Mouse (Mus musculus): Measurements from ENCODE around the gene Ccdc172. TPM values are rescaled to one million over a fixed set of nuclear protein-coding genes. Genes with fewer than 3 reads are reported as not detected.
A peak's percentile ranks its signal among the peaks of the same experiment; 100 is the strongest.

The Ccdc172 gene
- not detected for total RNA-seq (2021)
- long read RNA-seq, experiment 1 = 0 reads
- long read RNA-seq, experiment 2 = 0 reads

DNA sequence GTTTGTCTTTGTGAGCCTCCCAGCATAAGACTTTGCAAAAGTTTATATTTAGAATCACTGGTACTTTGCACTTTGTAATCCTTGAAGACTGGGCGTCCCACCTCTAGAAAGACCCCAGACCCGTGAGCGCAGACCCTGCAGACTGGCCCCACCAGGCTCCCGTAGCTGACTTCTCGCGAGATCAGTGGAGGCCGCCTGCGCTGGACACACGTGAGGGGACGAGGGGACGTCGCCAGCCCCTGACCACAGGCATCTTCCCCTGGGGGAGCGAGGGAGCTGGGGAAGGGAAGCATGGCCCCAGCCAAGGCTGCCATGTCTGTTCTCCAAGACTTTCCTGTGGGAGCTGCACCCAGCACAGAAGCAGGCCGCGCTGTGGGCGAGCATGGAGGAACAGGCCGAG lies at the start of gene Ccdc172:
TSS of gene Ccdc172 (plus strand) at position 176 of the 400 bp plus-strand sequence.
- DNase-seq (ENCODE audit: low spot score in 2 of 2) = no peak

DNA sequence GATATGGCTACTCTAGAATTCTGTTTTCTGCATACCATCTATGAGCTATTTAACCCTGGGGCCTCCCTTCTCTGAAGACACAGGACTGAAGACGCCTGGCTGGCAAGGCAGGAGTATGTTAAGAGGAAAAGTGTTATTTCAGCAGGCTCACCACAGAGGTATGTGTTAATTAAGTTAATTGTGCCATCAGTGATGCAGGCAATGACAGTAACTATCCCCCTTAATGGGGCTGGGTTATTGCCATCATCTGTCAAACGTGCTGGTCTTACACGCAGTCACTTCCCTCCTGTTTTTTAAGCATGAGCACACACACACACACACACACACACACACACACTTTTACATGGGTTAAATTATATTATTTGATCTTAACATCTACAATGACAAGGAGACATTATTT lies 48.0 kb upstream of the Ccdc172 start:
- no peak for DNase-seq (ENCODE audit: low spot score in 2 of 2)

DNA sequence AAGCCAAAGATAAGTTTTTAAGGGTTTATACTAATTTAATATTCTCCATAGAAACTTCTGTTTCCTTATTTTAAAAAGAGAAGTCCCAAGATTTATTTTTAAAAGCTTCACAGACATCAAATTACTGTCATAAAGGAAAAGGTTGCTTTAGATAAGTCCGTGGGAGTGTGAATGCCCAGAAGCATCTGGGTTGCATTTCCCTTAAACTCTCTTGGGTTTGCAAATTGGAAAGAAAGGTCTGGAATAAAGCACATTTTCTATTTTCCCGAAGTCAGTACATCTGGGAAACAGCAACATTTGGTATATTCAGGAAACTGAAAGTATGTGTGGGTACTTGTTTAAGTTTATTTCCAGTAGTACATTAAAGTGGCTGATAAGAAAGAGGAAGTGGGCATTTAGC lies 43.5 kb upstream of the Ccdc172 start:
- DNase-seq (ENCODE audit: low spot score in 2 of 2) = no peak

DNA sequence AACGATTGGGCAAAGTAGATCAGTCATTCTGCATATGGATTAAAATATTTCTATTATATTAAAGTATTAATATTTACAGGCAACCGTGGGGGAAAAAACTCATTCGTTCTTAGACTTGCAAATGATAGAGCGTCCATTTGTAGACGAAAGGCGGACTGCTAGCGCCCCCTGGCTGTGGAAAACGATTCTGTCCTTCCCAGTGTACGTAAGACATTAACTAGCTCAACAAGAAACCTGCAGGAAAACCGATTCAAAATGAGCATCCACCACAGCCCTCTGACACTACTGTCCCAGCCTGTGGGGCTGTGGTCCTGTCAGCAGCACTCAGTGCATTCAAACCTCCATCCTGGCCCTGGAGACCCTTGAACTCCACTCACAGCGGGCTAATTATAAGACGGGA lies 42.4 kb upstream of the Ccdc172 start:
- peak; percentile 81 to 87 for DNase-seq (ENCODE audit: low spot score in 2 of 2)

DNA sequence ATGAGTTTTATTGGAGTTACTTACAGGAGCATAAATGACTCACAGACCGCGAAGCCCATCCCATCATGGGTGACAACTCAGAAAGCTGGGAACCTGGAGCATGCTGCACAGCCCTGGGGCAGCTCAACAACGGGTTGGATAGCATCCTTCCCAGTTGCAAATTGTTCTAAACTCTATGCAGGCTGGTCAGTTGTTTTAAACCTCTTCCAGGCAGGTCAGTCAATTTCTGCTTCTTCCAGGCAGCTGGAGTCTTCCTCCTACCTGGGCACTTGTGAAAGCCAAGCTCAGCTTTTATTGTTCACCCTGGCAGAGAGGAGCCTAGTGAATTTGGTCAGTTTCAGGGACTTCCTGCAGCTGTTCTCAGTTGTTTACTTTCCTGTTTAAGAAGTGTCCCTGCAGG lies 37.5 kb upstream of the Ccdc172 start:
- DNase-seq (ENCODE audit: low spot score in 2 of 2) = no peak

DNA sequence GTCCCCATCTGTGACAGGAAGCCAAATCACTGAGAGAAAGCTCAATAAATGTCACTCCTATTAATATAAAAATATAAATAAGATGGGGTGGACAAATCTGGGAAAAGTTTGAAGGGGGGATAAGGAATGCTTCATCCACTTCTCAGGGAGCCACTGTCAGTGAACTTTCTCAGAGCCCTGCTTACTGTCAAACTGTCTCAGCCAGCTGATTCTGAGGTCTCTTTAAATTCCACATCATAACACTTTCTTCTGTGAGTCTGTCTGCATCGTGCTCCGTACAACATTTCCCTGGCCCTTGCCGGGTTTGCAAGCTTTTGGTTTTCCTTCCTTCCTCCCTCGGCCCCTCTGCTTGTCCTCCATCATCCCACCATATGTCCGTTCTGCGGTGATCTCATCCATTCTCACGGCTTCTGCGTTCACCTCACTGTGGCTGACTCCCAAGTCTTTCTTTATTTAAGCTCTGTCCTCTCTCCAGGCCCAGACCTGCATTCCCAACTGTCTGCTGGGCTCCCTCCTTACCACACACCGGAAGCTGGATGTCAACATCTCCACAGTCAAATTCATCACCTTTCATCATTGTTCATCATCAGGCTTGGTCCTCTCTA lies 29.3 kb upstream of the Ccdc172 start:
- DNase-seq (ENCODE audit: low spot score in 2 of 2) = no peak

DNA sequence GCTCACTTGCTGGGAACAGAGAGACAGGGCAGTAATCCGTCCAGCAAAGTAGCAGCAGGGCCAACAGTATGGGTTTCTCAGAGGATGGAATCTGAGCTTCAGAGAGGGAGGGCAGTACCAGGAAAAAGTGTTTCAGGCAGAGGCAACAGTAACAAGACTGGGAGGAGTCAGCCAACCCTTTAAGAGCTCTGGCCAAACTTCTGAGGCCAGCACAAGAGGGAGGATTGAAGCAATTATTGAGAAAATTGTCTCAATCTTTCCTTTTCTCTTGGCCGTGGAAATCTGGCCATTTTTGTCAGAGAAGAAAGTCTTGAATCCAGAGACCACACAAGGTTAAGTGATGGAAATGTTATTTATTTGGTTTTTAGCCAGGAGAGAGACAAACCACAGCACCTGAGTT lies 25.1 kb upstream of the Ccdc172 start:
- DNase-seq (ENCODE audit: low spot score in 2 of 2) = no peak

DNA sequence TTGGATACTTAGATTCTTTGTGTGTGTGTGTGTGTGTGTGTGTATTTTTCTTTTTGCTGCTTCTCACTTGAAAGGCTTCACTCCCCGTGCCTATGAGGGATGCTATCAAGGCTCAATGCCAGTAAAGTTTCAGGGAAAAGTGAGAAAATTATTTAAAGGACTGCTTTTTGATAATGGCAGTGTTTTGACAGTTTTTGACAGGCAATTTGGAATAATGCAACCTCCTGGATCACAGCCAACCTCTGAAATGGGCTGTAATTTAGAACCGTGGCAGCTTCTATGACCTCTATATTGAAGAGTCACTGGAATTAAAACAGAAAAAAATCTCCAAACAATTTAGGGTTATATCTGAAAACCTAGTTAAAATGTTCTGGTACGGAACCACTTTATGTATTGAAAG lies 14.7 kb upstream of the Ccdc172 start:
- DNase-seq (ENCODE audit: low spot score in 2 of 2) = no peak

DNA sequence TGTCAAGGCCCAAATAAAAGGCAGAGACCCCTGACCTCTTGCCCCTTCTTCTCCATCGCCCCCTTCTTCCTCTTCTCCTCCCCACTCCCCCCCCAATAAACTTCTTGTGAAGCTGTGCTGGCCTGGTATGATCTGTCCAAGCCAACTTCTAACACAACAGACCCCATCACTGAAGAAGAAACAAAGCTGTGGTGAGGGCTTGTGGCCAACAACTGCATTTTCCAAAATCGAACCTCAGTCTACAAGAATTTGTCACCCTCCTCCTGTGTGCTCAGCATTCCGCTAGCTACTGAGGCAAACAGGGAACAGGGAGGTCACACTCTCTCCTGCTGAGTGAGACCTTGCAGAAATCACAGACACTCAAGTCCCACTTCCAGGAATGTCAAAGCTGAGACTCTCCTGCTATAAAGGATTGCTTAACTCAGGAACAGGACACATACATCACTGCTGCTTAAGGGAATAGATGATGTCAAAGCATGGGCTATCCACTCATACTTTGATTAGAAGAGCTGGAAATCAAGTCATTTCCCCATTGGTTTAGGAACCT lies 12.3 kb upstream of the Ccdc172 start:
- DNase-seq (ENCODE audit: low spot score in 2 of 2) = no peak

DNA sequence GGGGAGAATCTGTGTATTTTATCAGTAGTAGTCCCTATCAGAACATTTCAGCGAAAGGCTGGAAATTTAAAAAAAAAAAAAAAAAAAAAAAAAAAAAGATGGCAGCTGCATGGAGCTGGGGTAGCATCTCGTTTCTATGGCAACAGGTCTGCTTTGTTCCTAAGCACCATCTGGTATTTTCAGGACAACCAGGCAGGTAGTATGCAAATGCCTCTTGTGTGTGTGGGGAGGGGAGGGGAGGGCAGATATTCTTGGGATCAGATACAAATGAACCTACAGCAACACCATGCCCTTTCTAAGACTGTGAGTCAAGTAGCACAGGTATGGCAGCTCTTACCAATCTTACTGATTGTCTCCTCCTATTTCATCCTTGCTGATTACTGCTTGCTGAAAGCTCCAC lies 11.7 kb upstream of the Ccdc172 start:
- no peak for DNase-seq (ENCODE audit: low spot score in 2 of 2)

DNA sequence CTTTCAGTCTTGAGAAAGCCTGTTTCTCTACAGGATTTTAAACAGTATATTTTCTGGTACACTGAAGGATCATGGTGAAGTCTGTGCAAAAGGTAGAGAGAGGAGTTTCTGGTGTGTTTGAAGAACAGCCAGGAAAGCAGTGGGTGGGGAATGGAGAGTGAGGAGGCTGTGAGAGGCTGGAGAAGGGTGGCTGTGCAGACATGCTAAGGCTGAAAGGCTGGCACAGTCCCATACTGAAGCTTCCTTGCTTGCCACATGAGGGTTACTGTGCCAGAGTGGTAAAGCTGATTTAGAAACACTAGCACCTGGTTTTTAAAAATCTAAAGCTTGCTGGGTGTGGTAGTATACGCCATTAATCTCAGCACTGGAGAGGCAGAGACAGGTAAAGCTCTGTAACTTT lies 9.9 kb downstream of the Ccdc172 start:
- DNase-seq (ENCODE audit: low spot score in 2 of 2) = no peak

DNA sequence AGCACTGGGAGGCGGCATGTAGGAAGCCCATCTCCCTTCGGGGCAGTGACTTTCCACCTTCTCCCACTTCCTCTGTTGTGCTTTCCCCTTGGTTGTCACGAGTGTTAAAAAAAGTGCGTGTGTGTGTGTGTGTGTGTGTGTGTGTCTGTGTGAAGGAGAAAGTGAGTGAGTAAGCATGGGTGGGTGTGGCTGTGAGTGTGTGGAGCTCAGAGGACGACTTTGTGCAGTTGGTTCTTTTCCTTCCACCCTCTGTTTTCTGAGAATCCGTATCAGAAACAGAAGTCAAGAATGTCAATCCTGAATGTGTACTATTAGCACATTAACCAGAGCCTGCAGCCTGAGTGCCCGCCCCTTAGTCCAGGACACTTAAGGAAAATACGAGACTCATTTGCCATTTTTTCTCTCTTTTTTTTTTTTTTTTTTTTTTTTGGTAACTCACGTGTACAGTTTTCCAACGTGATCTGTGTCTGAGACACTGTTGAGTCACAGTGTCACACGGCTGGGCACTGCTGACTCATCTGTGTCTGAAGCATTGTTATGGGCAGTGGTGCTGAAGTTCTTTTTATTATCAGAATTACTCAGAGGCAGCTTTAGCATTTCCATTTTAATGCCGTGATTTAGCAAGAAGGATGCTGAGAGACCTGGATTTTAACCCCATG lies 12.1 kb downstream of the Ccdc172 start:
- DNase-seq (ENCODE audit: low spot score in 2 of 2) = no peak

DNA sequence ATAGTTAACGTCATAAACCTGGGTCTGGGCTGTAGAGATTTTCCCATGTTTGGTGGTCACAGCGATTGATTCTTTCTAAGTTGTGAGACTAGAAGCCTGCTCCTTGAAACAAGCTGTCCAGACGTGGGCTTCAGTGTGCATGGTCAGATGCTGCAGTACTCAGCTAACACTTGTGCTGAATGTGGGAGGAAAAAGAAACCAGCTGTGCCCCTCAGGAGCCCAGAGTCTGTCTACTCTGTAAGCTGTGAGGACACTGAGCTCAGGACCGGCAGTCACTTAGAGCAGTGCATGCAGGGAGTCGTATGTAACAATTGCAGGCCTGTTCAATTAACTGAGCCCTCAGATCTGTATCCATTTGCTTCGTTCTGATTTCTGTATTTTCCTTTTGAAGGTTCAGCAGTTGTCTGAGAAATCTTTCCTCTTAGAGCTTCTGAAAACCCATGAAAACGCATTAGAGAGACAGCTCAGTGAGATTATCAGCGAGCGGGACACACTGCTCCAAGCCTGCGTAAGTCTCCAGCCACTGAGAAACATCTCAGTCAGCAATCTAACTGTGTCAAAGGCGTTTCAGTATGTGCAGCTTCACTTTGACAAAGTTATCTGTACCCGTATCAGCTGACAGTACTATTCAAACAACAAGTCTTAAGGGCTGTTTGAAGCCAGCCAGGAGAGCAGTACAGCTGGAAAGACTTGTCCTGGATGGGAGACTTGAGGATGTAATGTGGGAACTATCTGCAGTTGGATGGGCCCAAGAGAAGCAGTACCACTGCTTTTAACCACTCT lies 13.9 kb downstream of the Ccdc172 start:
- DNase-seq (ENCODE audit: low spot score in 2 of 2) = no peak

DNA sequence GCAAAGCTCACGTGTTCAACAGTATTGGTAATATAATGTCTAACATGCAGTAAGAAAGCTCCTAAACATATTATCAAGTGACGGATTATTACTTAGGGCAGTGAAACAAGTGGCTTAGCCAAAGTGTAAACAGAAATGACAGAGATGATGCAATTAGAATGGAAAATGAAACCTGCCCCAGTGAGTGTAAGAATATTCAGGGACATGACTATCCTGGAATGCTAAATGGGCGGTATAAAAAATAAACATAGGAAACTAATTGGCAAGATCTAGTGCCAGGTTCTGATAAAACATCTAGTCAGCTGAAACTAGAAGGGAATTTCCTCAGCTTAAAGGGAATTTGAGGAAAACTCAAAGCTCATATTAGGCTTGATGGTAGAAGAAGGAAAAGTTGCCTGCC lies 21.3 kb downstream of the Ccdc172 start:
- DNase-seq (ENCODE audit: low spot score in 2 of 2) = no peak

DNA sequence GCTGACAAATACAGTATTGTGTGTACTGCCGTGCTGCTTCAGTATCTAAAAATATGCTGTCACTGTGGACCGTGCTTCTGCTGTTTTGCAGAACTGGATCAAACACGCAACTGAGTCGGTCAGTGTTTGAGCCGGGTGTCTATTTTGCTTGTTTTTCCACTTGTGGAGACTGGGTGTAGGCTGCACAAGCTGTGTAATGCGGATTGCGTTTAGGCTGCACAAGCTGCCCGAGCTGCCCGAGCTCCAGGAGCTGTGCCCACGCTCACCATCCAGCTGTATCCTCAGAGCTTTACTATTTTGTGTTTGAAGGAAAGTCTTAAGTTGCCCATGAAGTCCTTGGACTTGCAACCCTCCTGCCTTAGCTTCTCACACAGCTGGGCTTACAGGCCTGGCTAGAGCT lies 24.9 kb downstream of the Ccdc172 start:
- no peak for DNase-seq (ENCODE audit: low spot score in 2 of 2)

DNA sequence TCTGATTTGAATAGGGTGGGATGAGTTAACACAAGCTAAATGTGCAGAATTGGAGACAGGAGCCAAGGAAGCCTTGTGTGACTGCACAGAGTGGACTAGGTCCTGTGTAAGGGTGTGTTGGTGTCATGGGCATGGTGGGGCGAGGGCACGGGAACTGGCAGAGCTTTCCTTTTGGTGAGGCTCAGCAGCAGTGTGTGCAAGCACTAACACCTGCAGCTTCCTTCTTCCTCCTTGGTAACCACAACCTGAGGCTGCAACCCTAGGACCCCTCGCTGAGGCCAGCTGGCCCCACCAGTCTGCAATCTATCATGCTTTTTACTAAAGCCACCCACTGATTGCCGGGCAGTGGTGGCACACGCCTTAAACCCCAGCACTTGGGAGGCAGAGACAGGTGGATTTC lies 28.6 kb downstream of the Ccdc172 start:
- no peak for DNase-seq (ENCODE audit: low spot score in 2 of 2)

DNA sequence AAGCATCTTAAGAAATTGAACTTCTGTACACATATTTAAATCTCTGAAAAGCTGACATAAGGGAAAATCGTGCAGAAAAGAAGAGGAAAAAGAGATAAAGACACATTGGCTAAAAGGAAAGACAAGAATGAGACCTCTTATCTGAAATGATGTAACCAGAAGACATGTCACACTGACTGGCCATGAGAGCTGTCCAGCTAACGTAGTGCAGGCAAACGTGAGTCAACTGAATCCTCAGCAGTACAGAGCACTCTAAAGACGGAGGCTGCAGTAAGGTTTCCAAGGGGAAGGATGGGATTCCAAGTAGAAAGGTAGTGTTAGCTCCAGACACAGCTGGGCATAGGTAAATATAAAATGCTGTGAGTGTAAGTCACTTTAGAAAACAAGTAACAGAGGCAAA lies 36.6 kb downstream of the Ccdc172 start:
- no peak for DNase-seq (ENCODE audit: low spot score in 2 of 2)

DNA sequence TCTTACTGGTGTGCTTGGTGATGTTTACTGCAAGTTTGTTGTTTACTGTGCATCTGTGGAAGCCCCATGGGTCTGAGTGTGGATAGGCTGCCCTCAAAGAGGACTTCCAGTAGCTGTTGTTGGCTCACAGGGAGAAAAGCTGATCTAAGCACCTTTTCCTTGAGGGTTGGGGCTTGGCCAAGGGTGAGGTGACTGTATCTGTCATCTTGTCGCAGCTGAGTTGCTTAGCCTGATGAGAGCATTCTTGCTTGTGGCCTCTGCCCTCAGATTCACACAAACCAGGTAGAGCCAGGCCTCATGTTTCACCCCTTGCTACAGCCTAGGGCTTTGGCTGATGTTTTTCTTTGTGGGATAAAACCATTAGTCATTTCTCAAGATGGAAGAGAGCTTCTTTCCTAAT lies 38.7 kb downstream of the Ccdc172 start:
- DNase-seq (ENCODE audit: low spot score in 2 of 2) = no peak

DNA sequence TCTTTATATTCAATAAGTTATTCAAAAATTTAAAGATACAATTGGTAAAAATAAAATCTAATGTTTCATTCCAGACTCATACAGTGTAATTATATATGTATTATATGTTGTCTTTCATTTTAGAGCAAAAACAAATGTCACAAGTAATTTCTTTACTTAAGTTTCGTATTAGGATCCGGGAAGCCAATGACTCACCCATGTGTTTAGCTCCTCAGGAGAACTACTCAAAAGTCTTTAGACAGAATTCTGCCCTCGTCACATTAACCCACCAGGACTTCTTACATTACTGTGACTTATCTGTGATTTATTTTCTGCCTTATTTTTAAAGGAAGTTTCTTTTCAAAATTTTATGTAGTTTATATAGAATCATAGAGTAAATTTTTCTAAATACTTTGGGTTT lies 39.1 kb downstream of the Ccdc172 start:
- DNase-seq (ENCODE audit: low spot score in 2 of 2) = no peak

DNA sequence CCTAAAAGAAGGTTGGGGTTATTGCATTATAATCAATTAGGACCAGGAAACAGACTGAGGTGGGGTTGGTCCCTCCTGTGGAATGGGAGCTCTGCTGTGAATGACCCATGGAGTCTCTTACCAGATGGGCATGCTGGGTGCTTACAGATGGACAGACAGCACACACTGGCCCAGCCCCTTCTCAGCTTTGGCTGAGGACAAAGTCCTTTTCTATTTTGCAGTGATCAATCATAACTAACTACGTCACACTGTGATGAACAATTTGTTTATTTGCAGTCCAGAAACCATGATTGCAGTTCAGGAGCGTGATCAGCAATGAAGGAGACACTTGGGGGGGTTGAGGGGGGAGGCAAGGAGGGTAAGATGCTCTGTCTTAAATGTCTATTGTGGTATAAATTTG lies 43.2 kb downstream of the Ccdc172 start:
- no peak for DNase-seq (ENCODE audit: low spot score in 2 of 2)

DNA sequence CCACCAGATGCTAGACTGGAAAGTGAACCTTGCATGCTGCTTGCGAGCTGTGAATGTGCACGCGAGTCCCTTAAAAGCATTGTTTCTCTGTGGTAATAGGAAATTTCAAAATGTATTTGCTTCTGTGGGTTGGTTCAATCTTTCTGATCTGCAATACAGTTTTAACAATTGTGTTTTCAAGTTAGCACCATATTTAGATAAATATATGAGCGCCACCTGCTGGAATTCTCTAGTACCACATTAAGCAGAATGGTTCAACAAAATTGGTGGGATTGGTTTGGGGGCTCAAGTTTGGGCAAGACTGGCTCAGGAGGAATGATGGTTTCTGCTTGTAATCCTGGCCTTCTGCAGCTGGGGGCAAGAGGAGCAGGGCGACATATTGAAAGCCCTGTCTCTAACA lies 46.6 kb downstream of the Ccdc172 start:
- DNase-seq (ENCODE audit: low spot score in 2 of 2) = peak in 1 of 2 experiments; percentile 17

DNA sequence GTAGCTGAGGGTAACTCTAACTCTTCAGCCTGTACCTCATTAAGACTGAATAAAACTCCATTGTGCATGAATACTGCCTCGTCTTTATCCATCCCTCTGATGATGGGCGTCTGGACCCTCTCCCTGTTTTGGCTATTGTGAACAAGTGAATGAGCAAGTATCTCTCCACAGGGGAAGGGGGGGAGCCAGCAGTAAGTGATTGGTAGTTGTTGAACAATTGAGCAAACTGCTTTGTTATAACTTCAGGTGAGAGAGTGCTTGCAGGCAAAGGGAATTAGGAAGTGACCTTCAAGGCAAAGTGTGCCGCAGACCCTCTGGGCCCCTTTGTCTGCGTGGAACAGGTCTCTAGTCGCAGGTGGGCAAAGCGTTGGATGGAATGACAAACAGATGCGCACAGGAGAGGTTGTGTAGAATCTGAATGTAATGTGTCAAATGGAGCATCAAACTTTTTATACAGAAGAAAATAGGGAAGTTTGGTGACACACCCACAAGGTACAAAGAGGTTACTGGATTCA lies 50.6 kb downstream of the Ccdc172 start:
- no peak for DNase-seq (ENCODE audit: low spot score in 2 of 2)
